Mouse (Mus musculus): ENCODE data around the gene Slco1a5.
"Not testable (repeated sequence)": the region's sequence is repeated elsewhere in the genome, so short reads cannot be mapped to it uniquely, and the experiment has no call there.

The Slco1a5 gene

GRCm38 (mm10) chr6:142322881-142323280, at the start of gene Slco1a5:
Gene Slco1a5, minus strand, starts transcription at chr6:142322981.
- no peak for DNase-seq (ENCODE audit: low read depth)

GRCm38 (mm10) chr6:142369568-142369967, 46.8 kb upstream of the Slco1a5 start:
- DNase-seq (ENCODE audit: low read depth): no peak

- no peak for DNase-seq (ENCODE audit: low read depth)
Observed at GRCm38 (mm10) chr6:142367565-142367964, 44.8 kb upstream of the Slco1a5 start.

DNA sequence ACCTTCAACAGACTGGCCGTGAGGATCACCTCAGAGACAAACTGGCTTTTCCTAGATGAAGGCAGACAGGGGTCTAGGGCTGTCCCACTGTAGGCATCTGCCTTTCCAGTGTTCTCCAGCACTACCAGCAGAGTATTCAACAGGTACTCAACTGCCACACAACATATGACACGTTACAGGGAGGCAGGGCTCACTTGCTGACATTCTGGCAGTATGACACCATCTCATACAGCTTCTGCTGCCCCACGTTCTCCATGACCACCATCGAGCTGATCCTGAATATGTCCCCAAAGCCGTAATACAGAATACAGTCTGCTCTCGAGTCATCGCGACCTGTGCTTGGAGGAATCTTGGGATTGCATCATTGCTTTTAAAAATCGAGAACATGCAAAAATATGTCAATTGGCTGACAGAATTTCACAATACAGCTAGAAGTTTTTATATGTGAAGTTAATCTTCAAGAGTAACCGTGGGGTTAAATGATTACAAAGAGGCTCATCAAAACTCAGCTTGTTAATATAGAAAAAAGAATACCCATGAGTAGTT, 43.8 kb upstream of the Slco1a5 start:
- no peak for DNase-seq (ENCODE audit: low read depth)

DNA sequence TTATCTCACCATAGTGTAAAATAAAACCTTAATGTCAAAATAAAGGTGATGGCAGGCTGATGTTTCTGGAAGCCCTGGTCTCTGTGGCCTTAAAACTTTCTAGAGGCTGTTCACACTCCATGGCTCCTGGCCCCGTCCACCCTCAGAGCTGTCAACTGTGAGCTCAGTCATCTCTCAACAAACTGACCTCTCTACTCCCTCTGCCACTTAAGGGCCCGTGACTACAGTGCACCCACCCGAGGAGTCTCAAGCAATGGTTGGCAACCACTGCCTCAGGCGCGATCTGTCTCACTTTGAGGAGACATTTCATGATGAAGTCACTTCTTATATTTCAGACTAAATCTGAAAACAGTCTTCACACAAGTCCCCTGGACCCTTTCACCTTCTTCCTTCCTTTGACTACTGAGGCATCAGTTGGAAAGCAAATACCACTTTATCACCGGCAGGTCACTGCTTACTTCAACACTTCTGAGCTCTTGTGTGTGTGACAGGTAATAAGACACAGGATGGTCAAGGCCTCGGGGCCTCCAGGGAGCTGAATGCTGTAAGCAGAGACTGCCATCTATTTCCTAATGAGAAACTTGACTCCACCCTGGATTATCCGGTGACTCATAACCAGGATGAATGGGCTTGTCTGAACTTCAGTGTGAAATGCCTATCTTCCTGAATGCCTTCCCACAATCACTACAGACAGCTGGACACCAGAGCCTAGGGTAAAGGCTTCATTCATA, 43.1 kb upstream of the Slco1a5 start:
- no peak for DNase-seq (ENCODE audit: low read depth)

DNA sequence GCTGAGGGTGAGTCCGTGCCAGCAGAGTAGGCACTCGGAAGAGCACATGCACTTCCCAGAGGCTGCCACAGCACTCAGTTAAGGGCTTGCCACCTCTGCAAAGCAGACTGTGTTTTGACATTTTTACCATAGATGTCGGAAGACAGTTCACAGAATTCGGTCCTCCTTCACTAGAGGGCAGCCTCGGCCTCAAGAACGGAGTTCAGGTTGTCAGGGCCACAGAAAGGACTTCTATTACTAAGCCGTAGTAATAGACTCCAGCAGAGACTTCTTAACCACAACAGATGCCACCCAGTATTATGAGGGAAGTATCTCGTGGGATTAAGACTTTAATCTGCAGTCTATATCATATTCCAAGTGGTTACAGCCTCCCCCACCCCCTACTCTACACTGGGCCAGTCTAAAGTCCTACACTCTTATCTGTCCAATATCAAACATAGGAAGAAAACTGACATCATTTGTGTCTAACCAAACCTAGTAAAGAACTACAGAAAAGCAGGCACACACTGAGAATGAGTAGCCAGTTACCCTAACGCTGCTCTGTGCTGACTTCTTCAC, 40.3 kb upstream of the Slco1a5 start:
- DNase-seq (ENCODE audit: low read depth): no peak

GRCm38 (mm10) chr6:142362036-142362435, 39.3 kb upstream of the Slco1a5 start:
- DNase-seq (ENCODE audit: low read depth): no peak

- no peak for DNase-seq (ENCODE audit: low read depth)
Observed at GRCm38 (mm10) chr6:142357106-142357505, 34.3 kb upstream of the Slco1a5 start.

DNA sequence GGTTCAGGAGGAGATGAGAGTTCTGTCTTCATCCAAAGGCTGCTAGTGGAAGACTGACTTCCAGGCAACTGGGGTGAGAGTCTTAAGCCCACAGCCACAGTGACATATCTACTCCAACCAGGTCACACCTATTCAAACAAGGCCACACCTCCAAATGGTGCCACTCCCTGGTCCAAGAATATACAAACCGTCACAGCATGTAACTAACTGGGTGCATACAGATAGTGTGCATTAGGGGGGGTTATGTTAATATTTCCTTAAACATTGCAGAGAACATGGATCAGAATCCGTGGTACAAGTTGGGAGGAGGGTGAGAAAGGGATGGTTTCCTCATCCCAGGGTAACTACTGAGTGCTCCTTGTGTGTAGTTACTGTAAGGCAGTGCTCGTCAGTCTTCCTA, 29.3 kb upstream of the Slco1a5 start:
- DNase-seq (ENCODE audit: low read depth): not testable (repeated sequence)

- DNase-seq (ENCODE audit: low read depth): no peak
Observed at GRCm38 (mm10) chr6:142347431-142348385, 24.9 kb upstream of the Slco1a5 start.

DNA sequence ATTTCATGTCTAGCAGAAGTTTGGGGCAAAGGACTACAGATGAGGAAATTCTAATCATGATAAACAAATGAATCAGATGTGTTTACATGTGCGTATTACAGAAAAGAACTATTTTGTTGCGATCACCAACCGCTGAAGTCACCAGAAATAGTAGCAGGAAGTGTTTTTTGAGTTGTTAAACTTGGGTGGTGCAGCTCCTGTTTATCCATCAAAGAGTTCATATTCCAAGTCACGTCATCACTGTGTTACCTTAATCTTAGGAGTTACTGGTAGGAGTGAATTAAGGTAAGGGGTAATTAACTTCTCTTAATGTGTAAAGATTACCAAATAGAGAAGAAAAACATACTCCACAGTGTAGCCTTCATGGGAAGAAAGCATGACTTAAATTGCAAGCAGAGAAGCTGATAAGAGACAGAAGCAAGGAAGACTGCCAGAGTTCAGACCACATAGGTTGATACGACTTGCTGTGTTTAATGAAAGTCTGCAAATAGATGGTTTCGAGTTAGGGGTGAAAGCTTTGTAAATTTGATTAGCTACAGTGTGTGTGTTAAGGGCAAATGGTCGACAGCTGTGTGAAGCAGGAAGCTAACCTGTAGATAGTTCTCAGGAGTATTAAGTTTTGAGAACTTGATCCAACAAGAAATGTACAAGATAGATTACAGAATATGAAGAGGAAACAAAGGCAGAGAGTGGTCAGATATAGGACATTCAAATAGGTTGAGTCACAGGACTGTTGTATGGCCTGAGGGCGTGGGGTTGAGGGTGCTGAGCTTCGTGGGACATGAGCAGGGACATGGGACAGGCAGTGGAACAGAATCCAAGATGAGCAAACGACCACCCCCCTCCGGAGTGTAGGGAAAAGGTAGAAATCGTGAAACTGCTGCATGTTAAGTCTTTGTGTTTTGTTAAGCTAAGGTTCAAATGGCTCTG, 23.7 kb upstream of the Slco1a5 start:
- peak; percentile 11 for DNase-seq (ENCODE audit: low read depth)

- DNase-seq (ENCODE audit: low read depth): peak; percentile 73
Observed at GRCm38 (mm10) chr6:142345440-142346038, 22.8 kb upstream of the Slco1a5 start, which contains the start of gene Pyroxd1. Gene Pyroxd1, plus strand, starts transcription at chr6:142345654.

DNA sequence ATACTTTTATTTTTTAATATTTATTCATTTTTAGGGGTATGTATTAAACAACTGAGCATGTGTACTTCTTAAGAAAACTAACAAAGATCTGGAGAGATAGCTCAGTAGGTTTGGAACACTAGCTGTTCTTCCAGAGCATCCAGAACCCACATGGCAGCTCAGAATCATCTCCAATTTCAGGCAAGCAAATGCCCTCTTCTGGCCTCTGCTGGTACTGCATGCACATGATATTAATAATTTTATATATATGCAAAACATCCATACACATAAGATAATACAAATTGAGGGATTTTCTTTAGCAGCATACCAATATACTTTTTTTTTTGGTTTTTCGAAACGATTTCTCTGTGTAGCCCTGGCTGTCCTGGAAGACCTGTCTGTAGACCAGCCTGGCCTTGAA, 20.8 kb upstream of the Slco1a5 start:
- DNase-seq (ENCODE audit: low read depth): peak; percentile 48

DNA sequence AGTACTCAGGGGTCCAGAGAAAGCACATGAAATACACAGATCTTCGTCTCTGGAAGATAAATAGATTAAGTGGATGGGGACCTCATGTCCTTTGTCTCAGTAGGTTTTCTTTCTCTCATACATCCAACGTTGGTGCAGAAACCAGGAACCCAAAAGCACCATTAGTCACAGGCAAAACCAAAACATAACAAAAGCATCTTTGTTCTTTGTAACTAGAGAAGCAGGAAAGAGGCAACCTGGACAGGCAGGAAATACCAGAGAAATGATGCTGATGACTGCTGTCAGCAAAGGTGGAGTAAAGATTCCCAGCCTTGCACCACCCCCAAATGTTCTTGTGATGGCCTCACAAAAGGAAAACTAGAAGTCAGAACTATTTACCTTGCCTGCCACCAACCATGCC, 16.8 kb upstream of the Slco1a5 start:
- DNase-seq (ENCODE audit: low read depth): no peak

DNA sequence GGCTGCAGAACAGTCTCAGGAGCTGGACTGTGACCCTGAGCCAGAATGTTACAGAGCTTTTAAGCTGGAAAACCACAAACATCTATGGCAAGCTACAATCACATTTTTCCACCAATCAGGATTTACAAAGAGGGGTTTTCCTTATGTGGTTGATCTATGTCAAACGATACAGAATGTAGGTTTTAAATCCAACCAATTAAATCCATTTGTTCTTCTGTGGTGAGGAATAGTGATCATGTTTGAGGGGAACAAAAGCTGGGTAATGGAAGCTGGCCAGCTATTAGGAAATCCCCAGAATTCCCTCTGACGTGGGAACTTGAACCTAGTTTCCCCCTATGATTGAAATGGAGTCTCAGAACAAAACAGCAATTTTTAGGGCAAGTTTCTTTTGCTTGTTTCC, 16.2 kb upstream of the Slco1a5 start:
- DNase-seq (ENCODE audit: low read depth): no peak

DNA sequence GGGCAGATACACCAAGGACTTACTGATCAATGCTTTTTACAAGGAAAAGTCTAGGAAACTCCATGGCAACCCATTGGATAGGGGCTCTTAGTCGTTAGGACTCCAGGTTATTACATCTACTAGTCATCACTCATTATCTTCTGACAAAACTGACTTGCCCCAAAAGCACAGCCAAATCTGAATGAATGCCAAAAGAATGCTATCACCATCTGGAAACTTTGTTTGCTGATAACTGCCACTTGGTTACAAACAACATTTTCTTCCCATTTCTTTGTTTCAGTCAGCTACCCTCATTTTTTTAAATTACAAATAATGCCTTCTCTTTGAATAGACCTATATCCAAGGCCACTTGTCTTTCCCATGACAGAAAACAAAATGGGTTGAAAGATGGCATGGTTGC, 6.4 kb upstream of the Slco1a5 start:
- DNase-seq (ENCODE audit: low read depth): no peak

GRCm38 (mm10) chr6:142326598-142326997, 3.8 kb upstream of the Slco1a5 start:
- DNase-seq (ENCODE audit: low read depth): no peak

DNA sequence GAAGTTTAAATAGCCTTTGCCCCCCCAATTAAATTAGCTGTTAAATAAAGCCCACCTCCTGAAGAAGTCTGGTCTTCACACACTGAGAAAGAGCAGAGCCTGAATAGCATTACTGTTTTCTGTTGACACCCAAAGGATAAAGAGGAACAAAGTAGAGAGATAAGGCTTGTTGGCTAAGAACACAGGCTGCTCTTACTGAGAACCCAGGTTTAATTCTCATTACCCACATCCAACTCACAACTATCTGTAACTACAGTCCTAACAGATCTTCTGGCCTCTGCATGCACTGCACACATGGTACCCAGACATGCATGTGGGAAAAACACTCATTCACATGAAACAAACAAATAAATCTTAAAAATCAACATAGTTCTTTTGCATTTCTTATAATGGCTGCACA, 5.7 kb downstream of the Slco1a5 start:
- no peak for DNase-seq (ENCODE audit: low read depth)

- DNase-seq (ENCODE audit: low read depth): no peak
Observed at GRCm38 (mm10) chr6:142314285-142314684, 8.5 kb downstream of the Slco1a5 start.

GRCm38 (mm10) chr6:142305076-142305475, 17.7 kb downstream of the Slco1a5 start:
- DNase-seq (ENCODE audit: low read depth): no peak

GRCm38 (mm10) chr6:142298098-142298497, 24.7 kb downstream of the Slco1a5 start, which contains the start of gene Iapp:
Gene Iapp, plus strand, starts transcription at chr6:142298423.
- no peak for DNase-seq (ENCODE audit: low read depth)

Measured in c-Kit-positive CD71-positive TER-119-negative erythroid progenitor cells, embryonic 14.5 days (primary cell).